In the genomic region with DNA sequence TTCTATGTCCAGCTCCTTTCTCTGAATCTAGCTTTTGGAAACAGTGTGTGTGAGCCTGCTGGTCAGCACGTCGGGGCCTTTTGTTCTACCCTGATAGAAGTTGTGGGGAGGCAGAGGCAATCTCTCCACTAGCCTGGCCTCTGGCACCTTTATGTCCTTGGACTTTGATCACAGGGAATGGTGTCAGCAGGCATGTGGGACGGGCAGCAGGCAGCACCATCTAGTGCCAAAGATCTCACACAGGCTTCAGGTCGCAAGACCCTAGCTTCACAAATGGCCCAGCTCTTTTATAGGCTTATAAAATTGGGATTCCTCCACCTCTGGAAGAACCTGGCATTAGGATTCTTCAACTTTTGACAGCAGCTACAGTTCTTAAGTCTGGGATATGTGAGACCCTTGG, we compare ENCODE assay signal across 16 mouse cellular contexts. TPM values are rescaled to one million over a fixed set of nuclear protein-coding genes. Genes with fewer than 3 reads are reported as not detected.
DNase-seq lines count a peak whose midpoint lies in the region; ATAC-seq and TF ChIP-seq lines count a peak whose summit lies in the region.
"Had no signal": no experiment of that assay in that cellular context is flagged by ENCODE, and none has a peak within 500 bp of the region (broad histone marks: within the 10 kb centered on the region; RNA-seq: fewer than 3 reads in every experiment).

No protein-coding gene starts in this region.

- H3K4me2 ChIP-seq in heart, embryonic 11.5 days, result no peak overlapping the region
- H3K4me2 ChIP-seq in kidney, embryonic 16.5 days (replicated peaks; ENCODE audit: low read depth, low read length), result no peak overlapping the region
- no peak overlapping the region for H3K4me2 ChIP-seq in intestine, postnatal 0 days (replicated peaks; ENCODE audit: low read depth)
- H3K4me2 ChIP-seq: embryonic facial prominence, embryonic 15.5 days; hindbrain, embryonic 14.5 days had no signal

- 0 out of 2 replicates have a peak, but pooled peaks cover 2% of the 10 kb centered on the region for H3K9me3 ChIP-seq in heart, embryonic 11.5 days (replicated peaks; ENCODE audit: control insufficient read depth, low read length)
- peaks cover 4% of the 10 kb centered on the region; the same call in 1 of the 2 replicates for H3K9me3 ChIP-seq in kidney, embryonic 16.5 days (ENCODE audit: low read length)
- H3K9me3 ChIP-seq in heart, embryonic 10.5 days, result no peaks in the 10 kb centered on the region; the same call in 1 of the 2 replicates
- H3K9me3 ChIP-seq in intestine, postnatal 0 days (ENCODE audit: control insufficient read depth), result no peaks in the 10 kb centered on the region
- H3K9me3 ChIP-seq: embryonic facial prominence, embryonic 15.5 days; midbrain, embryonic 10.5 days had no signal

- H3K27ac ChIP-seq in heart, embryonic 11.5 days (ENCODE audit: low read depth, low read length), result no peak overlapping the region
- H3K27ac ChIP-seq in kidney, embryonic 16.5 days (ENCODE audit: low read length), result no peak overlapping the region
- no peak overlapping the region for H3K27ac ChIP-seq in heart, embryonic 10.5 days
- no peak overlapping the region for H3K27ac ChIP-seq in intestine, postnatal 0 days (ENCODE audit: low read depth, low read length)
- H3K27ac ChIP-seq: embryonic facial prominence, embryonic 15.5 days; hindbrain, embryonic 14.5 days; liver, embryonic 14.5 days; macrophage; midbrain, embryonic 10.5 days had no signal

- no peaks in the 10 kb centered on the region for H3K36me3 ChIP-seq in heart, embryonic 11.5 days (ENCODE audit: control insufficient read depth, insufficient read depth, low read length)
- no peaks in the 10 kb centered on the region for H3K36me3 ChIP-seq in kidney, embryonic 16.5 days (ENCODE audit: insufficient read depth, low read length)
- H3K36me3 ChIP-seq in heart, embryonic 10.5 days, result no peaks in the 10 kb centered on the region
- no peaks in the 10 kb centered on the region for H3K36me3 ChIP-seq in intestine, postnatal 0 days (ENCODE audit: control insufficient read depth, insufficient read depth)
- H3K36me3 ChIP-seq: embryonic facial prominence, embryonic 15.5 days; midbrain, embryonic 10.5 days had no signal

- peak; percentile 90 for DNase-seq in heart, adult 11 months
- DNase-seq in kidney, adult 8-10 months, result peak; percentile 6 to 7
- DNase-seq in heart, embryonic 10.5 days (ENCODE audit: low spot score), result peak; percentile 71
- no peak for DNase-seq in urinary bladder, postnatal 25 days (ENCODE audit: low spot score)
- DNase-seq in right cerebral cortex, postnatal 10 days (ENCODE audit: low spot score in 2 of 2), result no peak
- DNase-seq: right cerebral cortex, postnatal 25 days had no signal

- no peak overlapping the region for H3K4me3 ChIP-seq in heart, embryonic 11.5 days (ENCODE audit: low read depth, low read length)
- no peak overlapping the region for H3K4me3 ChIP-seq in kidney, embryonic 16.5 days (ENCODE audit: low read length)
- no peak overlapping the region for H3K4me3 ChIP-seq in heart, embryonic 10.5 days
- H3K4me3 ChIP-seq in intestine, postnatal 0 days (ENCODE audit: low read depth, low read length), result no peak overlapping the region
- H3K4me3 ChIP-seq: embryonic facial prominence, embryonic 15.5 days; midbrain, embryonic 10.5 days had no signal

- no peaks in the 10 kb centered on the region for H3K4me1 ChIP-seq in heart, embryonic 11.5 days (ENCODE audit: control insufficient read depth, insufficient read depth, low read length)
- no peaks in the 10 kb centered on the region for H3K4me1 ChIP-seq in kidney, embryonic 16.5 days (ENCODE audit: insufficient read depth, low read length)
- H3K4me1 ChIP-seq in heart, embryonic 10.5 days, result no peaks in the 10 kb centered on the region
- H3K4me1 ChIP-seq in intestine, postnatal 0 days (replicated peaks; ENCODE audit: control insufficient read depth, insufficient read depth, low read length), result no peaks in the 10 kb centered on the region
- H3K4me1 ChIP-seq: embryonic facial prominence, embryonic 15.5 days had no signal

- H3K27me3 ChIP-seq in heart, embryonic 11.5 days (ENCODE audit: control insufficient read depth, insufficient read depth, low read length), result no peaks in the 10 kb centered on the region
- H3K27me3 ChIP-seq in kidney, embryonic 16.5 days (ENCODE audit: insufficient read depth, low read length), result no peaks in the 10 kb centered on the region
- H3K27me3 ChIP-seq in heart, embryonic 10.5 days (ENCODE audit: insufficient read depth, poor library complexity, severe bottlenecking), result no peaks in the 10 kb centered on the region
- no peaks in the 10 kb centered on the region for H3K27me3 ChIP-seq in intestine, postnatal 0 days (replicated peaks; ENCODE audit: control insufficient read depth, insufficient read depth, low read length)
- H3K27me3 ChIP-seq: CH12.LX; embryonic facial prominence, embryonic 15.5 days had no signal

- WGBS in heart, embryonic 11.5 days (ENCODE audit: insufficient replicate concordance), result 71% methylated on average over 4 of the region's 4 CpGs
- WGBS in kidney, embryonic 16.5 days, result 39% methylated on average over 4 of the region's 4 CpGs
- 75% methylated on average over 4 of the region's 4 CpGs for WGBS in heart, embryonic 10.5 days
- 54% methylated on average over 4 of the region's 4 CpGs for WGBS in intestine, postnatal 0 days

- H3K9ac ChIP-seq in heart, embryonic 11.5 days (ENCODE audit: low read depth, low read length), result no peak overlapping the region
- H3K9ac ChIP-seq in kidney, embryonic 16.5 days (replicated peaks; ENCODE audit: low read length), result no peak overlapping the region
- no peak overlapping the region for H3K9ac ChIP-seq in intestine, postnatal 0 days (ENCODE audit: low read depth, low read length)
- H3K9ac ChIP-seq: embryonic facial prominence, embryonic 15.5 days; hindbrain, embryonic 14.5 days; liver, embryonic 14.5 days had no signal

- TF ChIP-seq CTCF in intestine, postnatal 0 days (IDR thresholded peaks at IDR 0.05; ENCODE audit: low read depth), result peak; percentile 73

- no peak for ATAC-seq in heart, embryonic 11.5 days (replicated peaks; ENCODE audit: insufficient number of reproducible peaks, low FRiP score, low TSS enrichment)
- ATAC-seq in kidney, embryonic 16.5 days (ENCODE audit: low FRiP score, low TSS enrichment), result no peak
- ATAC-seq in intestine, postnatal 0 days, result peak; percentile 63; the same call in 1 of the 2 replicates
- ATAC-seq: forebrain, embryonic 16.5 days had no signal

RNA-seq across cellular contexts. Expression of a gene that starts 48.4 kb away (rescaled TPM):
- 12.3 TPM in 2 replicates for polyA plus RNA-seq in heart, embryonic 11.5 days (2014; fragmentation: Nextera tagmentation; extraction: Ambion mirVana)
- polyA plus RNA-seq in kidney, embryonic 16.5 days (2015; fragmentation: Nextera tagmentation; extraction: Ambion mirVana), result 2.1 and 2.2 TPM in 2 replicates
- 6.3 and 7.7 TPM in 2 replicates for polyA plus RNA-seq in heart, embryonic 10.5 days (2016; fragmentation: Nextera tagmentation; extraction: Ambion mirVana)
- polyA plus RNA-seq in intestine, postnatal 0 days (2015; fragmentation: Nextera tagmentation; extraction: Ambion mirVana), result 29.4 and 31.5 TPM in 2 replicates

Comparison
In these comparisons a context has a peak if more than half of its experiments do, and no peak if none do; other contexts are left out.
1. DNase-seq: peak in heart, adult 11 months (single experiment), kidney, adult 8-10 months (2 of 2) and heart, embryonic 10.5 days (single experiment); none in urinary bladder, postnatal 25 days (single experiment) and right cerebral cortex, postnatal 10 days (0 of 2).